Mouse (Mus musculus) bone marrow macrophage, adult 2 months (primary cell): Measurements from ENCODE around the gene Sipa1l3. TPM values are rescaled to one million over a fixed set of nuclear protein-coding genes. Genes with fewer than 3 reads are reported as not detected.
A peak's percentile ranks its signal among the peaks of the same experiment; 100 is the strongest.

Experiments used
- H3K27ac ChIP-seq: 2 replicates; pipeline ENCODE4 v1.5.1; 2012; ENCODE audit warnings: low read depth, low read length; ENCODE audit not compliant: insufficient read depth
- H3K4me1 ChIP-seq: 2 replicates; pipeline ENCODE4 v1.6.1; 2012; ENCODE audit warnings: low read length; ENCODE audit not compliant: control insufficient read depth, insufficient read depth
- H3K4me3 ChIP-seq: 2 replicates; pipeline ENCODE4 v1.5.1; 2012; ENCODE audit warnings: mild to moderate bottlenecking, low read length, moderate library complexity; ENCODE audit not compliant: insufficient read depth
- CTCF ChIP-seq: IDR thresholded peaks from 2 replicates; pipeline ENCODE4 v1.5.1; 2012; ENCODE audit warnings: low read depth, mild to moderate bottlenecking, low read length, moderate library complexity
- POLR2A ChIP-seq: IDR thresholded peaks from 2 replicates; pipeline ENCODE4 v1.6.1; 2012; ENCODE audit warnings: mild to moderate bottlenecking, low read depth, low read length, borderline replicate concordance
- polyA plus RNA-seq: library from polyadenylated mRNA; stranded (reverse); fragments of >200 nt; gene quantifications from 2 replicates; pipeline ENCODE4 v1.2.4, GENCODE M21; 2012; ENCODE audit not compliant: missing spikeins, insufficient read depth, insufficient read length

Sipa1l3 gene
- polyA plus RNA-seq, 1 experiment: 23.4 TPM

DNA sequence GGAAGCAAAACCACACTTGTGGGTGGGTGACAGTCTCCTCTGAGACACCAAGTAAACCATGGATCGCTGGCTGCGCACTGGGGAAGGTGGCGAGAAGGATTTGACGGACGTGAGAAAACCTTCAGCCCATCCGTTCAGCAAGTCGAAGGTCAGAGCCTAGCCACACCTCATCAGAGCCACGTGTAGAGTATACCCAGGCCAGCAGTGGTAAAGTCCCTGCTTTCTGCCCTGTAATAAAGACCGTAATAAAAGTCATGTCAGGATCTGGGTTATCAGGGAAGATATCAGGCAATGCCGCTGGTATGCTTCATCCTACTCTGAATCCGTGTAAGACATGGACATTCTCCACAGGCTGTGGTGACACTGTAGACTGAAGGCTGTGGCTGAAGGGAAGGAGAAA lies 23.6 kb downstream of the Sipa1l3 start:
- H3K27ac ChIP-seq: no peak overlapping the region
- TF ChIP-seq CTCF: no peak
- no peak for TF ChIP-seq POLR2A
- H3K4me3 ChIP-seq: no peak overlapping the region
- H3K4me1 ChIP-seq: peaks cover 41% of the 10 kb centered on the region

GRCm38 (mm10) chr7:29494015-29494414 lies 24.4 kb downstream of the Sipa1l3 start:
- H3K4me3 ChIP-seq: no peak overlapping the region
- TF ChIP-seq CTCF: no peak
- TF ChIP-seq POLR2A: no peak
- no peak overlapping the region for H3K27ac ChIP-seq
- H3K4me1 ChIP-seq: peaks cover 41% of the 10 kb centered on the region

GRCm38 (mm10) chr7:29492992-29493391 lies 25.4 kb downstream of the Sipa1l3 start:
- Histone ChIP-seq H3K4me1 (peaks cover 45% of the 10 kb centered on the region), H3K27ac (no peak overlapping the region), H3K4me3 (no peak overlapping the region)
- no peak for TF ChIP-seq CTCF
- no peak for TF ChIP-seq POLR2A

DNA sequence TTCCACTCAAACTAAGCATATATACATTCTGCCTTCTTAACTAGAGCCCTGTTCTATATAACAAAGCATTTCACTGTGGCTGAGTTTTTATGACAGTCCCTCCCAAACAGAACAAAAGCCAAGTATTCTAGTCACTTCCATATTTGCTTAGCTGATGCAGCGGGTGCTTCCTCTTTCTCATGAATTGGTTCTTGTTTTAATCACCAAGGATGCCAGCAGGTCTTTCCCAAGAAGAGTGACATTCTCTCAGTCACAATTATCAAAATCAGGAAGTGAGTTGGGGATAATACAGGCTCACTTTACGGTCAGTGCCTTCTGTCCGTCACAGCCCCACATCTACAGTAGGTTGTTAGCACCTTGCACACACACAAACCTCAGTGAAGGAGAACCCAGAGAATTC lies 26.6 kb downstream of the Sipa1l3 start:
- H3K27ac ChIP-seq: peak overlapping the region; percentile 80
- peak overlapping the region; percentile 33; the same call in 1 of the 2 replicates for H3K4me3 ChIP-seq
- TF ChIP-seq CTCF (no peak), POLR2A (no peak)
- peaks cover 41% of the 10 kb centered on the region for H3K4me1 ChIP-seq

- Histone ChIP-seq H3K4me3 (no peak overlapping the region), H3K4me1 (peaks cover 37% of the 10 kb centered on the region), H3K27ac (peak overlapping the region; percentile 35)
- no peak for TF ChIP-seq CTCF
- TF ChIP-seq POLR2A: no peak
These were observed 27.0 kb downstream of the Sipa1l3 start for GRCm38 (mm10) chr7:29491471-29491755.

GRCm38 (mm10) chr7:29490704-29491470 lies 27.6 kb downstream of the Sipa1l3 start:
- peak overlapping the region; percentile 35 for H3K27ac ChIP-seq
- TF ChIP-seq POLR2A (no peak), CTCF (no peak)
- no peak overlapping the region for H3K4me3 ChIP-seq
- H3K4me1 ChIP-seq: peaks cover 32% of the 10 kb centered on the region

GRCm38 (mm10) chr7:29489851-29490250 lies 28.6 kb downstream of the Sipa1l3 start:
- no peak for TF ChIP-seq POLR2A
- no peak for TF ChIP-seq CTCF
- Histone ChIP-seq H3K4me1 (peaks cover 33% of the 10 kb centered on the region), H3K27ac (no peak overlapping the region), H3K4me3 (no peak overlapping the region)

DNA sequence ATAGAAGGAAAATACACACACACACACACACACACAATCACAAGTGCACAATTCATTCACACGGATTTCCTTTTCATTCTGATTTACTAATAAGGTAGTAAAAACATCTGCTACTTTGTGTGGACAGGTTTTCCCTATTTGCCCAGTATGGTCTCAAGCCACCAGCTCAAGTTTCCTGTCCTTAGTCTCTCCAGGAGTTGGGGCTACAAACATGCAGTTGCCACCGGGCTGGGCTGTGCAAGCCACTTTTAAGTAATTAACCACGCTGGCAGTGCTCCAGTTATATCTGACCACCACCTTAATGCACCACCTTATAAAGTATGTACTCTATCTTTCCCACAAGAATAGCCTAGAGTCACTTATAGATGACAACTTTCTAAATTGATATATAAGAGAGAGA lies 29.1 kb downstream of the Sipa1l3 start:
- Histone ChIP-seq H3K27ac (no peak overlapping the region), H3K4me1 (peaks cover 33% of the 10 kb centered on the region), H3K4me3 (no peak overlapping the region)
- TF ChIP-seq CTCF: no peak
- TF ChIP-seq POLR2A: no peak

DNA sequence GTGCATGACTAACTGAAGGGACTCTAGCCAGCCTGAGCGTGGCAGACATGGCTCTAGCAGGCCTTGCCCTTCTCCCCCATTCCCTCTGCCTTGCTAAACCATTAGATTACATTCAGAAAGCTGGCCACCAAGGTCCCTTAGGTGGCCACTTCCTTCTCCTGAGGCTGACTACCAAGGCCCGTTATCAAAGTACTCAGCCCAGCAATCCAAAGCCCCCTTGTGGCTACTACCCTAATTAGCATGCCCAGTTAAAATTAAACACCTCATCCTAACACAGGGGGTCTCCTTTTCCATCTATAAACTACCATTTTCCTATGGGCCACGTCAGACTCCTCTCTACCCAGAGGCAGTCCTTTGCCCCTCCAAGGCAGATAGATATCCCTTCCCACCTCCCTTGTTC lies 31.7 kb downstream of the Sipa1l3 start:
- TF ChIP-seq CTCF (no peak), POLR2A (no peak)
- Histone ChIP-seq H3K4me1 (peaks cover 19% of the 10 kb centered on the region), H3K4me3 (no peak overlapping the region), H3K27ac (no peak overlapping the region)

GRCm38 (mm10) chr7:29485721-29486120 lies 32.7 kb downstream of the Sipa1l3 start:
- no peak overlapping the region for H3K27ac ChIP-seq
- H3K4me1 ChIP-seq: peaks cover 10% of the 10 kb centered on the region
- no peak for TF ChIP-seq POLR2A
- no peak for TF ChIP-seq CTCF
- no peak overlapping the region for H3K4me3 ChIP-seq

DNA sequence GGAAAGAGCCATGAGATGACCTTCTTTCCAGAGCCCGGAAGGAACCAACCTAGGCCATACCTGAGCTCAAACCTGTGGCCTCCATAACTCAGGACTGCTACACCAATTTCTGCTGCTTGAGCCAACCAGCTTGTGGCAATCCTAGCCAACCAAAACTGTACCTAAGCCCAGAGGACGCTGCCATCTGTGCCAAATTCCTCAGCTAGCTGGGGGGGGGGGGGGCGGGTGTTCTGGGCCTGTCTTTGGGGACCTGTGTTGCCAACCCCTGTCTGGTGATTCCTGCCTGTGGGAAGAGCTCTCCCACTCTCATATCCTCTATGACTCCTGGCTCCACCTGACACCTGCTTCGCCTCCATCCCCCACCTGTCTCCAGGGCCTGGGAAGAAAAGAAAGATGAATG lies 34.9 kb downstream of the Sipa1l3 start:
- H3K4me3 ChIP-seq: no peak overlapping the region
- no peak for TF ChIP-seq CTCF
- H3K27ac ChIP-seq: no peak overlapping the region
- H3K4me1 ChIP-seq: peaks cover 9% of the 10 kb centered on the region
